Mouse (Mus musculus) liver, adult (tissue): ENCODE measurements around the gene Fbxo24.

Source experiments
- GATA4 ChIP-seq: IDR thresholded peaks from 2 replicates; pipeline ENCODE4 v1.6.1; 2014; ENCODE audit warnings: mild to moderate bottlenecking, low read length; ENCODE audit not compliant: insufficient replicate concordance

Gene Fbxo24

GRCm38 (mm10) chr5:137649669-137650571 lies 21.1 kb upstream of the Fbxo24 start:
- no peak for TF ChIP-seq GATA4

- no peak for TF ChIP-seq GATA4
These were observed 20.4 kb upstream of the Fbxo24 start for GRCm38 (mm10) chr5:137649251-137649650.

- TF ChIP-seq GATA4: no peak
These were observed 19.2 kb upstream of the Fbxo24 start for GRCm38 (mm10) chr5:137647827-137648601.

GRCm38 (mm10) chr5:137645652-137646091 lies 16.9 kb upstream of the Fbxo24 start, which contains the start of gene Irs3:
Gene Irs3, minus strand, starts transcription at chr5:137645714.
- TF ChIP-seq GATA4: no peak

DNA sequence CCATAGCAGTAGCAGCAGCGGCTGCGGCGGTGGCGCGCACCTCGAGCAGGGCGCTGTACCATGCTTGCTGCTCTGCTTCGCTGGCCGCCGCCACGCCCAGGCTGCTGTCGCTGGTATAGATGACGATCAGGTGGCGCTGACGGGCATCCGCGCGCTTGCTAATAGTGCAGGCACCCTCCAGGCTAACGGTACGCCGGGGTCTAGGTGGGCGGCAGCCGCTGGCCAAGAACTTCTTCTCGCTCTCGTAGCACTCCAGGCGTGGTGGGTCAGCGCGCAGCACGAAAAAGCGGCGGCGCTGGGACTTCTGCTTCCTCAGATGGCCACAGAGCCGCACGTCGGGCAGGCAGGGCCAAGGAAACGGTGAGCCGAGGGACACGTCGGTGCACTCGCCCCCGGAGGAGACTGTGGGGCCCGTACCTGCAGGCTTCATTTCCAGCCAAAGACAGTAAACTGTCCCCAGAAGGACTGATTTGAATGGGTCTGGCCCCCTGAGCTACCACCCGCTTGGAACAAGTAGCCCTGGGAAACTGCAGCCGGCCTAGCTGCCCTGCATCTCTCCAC lies 16.4 kb upstream of the Fbxo24 start:
- no peak for TF ChIP-seq GATA4

DNA sequence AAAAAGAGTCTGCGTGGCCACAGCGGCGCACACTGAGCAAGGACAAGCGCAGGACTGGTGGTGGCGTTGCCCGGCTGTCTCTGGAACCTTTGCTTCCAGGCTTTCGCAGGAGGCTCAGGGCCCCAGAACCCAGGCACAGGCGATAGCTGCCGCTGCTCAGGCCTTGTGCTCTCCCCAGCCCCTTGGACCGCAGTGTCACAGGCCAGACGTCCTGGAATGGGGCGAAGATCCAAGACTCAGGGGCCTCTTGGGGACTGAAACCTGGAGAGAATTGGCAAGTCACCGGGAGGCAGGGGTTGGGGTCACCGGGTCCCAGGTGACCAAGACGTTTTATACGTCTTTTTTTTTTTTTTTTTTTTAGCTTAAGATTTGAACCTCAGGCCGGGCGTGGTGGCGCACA lies 15.7 kb upstream of the Fbxo24 start:
- no peak for TF ChIP-seq GATA4

- TF ChIP-seq GATA4: no peak
These were observed 14.1 kb upstream of the Fbxo24 start for GRCm38 (mm10) chr5:137642886-137643285.

GRCm38 (mm10) chr5:137641054-137641453 lies 12.3 kb upstream of the Fbxo24 start, which contains the start of gene Sap25:
Gene Sap25, plus strand, starts transcription at chr5:137641334.
- no peak for TF ChIP-seq GATA4

DNA sequence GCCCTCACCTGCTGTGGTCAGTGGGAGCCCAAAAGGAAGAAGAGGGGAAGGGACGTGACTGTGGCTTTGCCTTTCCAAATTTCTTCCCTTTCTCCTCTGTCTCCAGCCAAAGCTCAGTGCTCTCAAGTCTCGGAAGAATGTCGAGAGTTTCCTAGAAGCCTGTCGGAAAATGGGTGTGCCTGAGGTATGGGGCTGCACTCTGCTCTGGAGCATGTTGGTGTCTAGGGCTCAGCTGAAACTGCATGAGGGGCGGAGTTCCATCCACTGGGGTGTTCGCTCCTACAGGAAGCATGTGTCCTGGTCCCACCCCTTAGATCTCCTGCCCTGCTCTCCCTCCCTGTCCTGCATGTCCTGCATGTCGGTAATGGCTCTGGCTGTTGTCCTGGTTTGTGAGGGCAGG lies 10.7 kb upstream of the Fbxo24 start:
- TF ChIP-seq GATA4: no peak

DNA sequence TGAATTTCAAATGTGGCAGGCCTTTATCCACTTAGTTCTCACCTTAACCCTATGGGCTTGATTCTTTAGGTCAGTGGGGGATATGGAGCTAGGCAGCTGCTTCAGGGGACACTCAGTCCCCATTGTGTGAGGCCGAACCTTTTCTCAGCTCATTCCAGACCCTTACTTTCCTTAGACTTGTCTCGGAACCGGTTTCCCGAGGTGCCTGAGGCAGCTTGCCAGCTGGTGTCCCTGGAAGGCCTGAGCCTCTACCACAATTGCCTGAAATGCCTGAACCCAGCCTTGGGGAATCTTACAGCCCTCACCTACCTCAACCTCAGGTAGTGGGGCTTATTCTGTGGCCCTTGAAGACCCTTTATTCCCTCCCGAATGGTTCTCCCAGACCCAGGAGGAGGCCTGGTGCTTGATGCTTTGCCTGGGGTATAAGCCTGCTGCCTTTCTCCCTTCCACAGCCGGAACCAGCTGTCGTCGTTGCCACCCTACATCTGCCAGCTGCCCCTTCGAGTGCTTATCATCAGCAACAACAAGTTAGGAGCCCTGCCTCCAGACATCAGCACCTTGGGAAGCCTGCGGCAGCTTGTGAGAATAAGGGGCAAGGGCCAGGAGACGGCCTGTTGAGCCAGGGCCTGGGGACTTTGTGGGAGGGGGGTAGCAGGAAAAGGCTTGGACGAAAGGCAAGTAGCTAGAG lies 4.7 kb upstream of the Fbxo24 start:
- no peak for TF ChIP-seq GATA4

- no peak for TF ChIP-seq GATA4
These were observed 2.8 kb upstream of the Fbxo24 start for GRCm38 (mm10) chr5:137631591-137631990.

- no peak for TF ChIP-seq GATA4
These were observed 2.4 kb upstream of the Fbxo24 start for GRCm38 (mm10) chr5:137631171-137631570.

- no peak for TF ChIP-seq GATA4
These were observed 1.8 kb upstream of the Fbxo24 start for GRCm38 (mm10) chr5:137630602-137631001.

- no peak for TF ChIP-seq GATA4
These were observed 1.2 kb upstream of the Fbxo24 start for GRCm38 (mm10) chr5:137629906-137630545.
